Mouse (Mus musculus) liver, embryonic 14.5 days (tissue): ENCODE data around the gene Prdm16. TPM values are rescaled to one million over a fixed set of nuclear protein-coding genes. Genes with fewer than 3 reads are reported as not detected.

ENCODE experiments used
- ATAC-seq: fragments of 200-750 bp; cut with Nextera tagmentation; 2 replicates; pipeline ENCODE4 v1.8.0; 2017; ENCODE audit warnings: moderate number of reproducible peaks, mild to moderate bottlenecking, moderate library complexity; ENCODE audit not compliant: insufficient read depth
- DNase-seq, 3 experiments: peaks; one replicate each; pipeline ENCODE4 v3.0.0-alpha.2; 2012 to 2013; ENCODE audit warnings: low read depth in 3 of 3, low spot score in 3 of 3
- H3K27ac ChIP-seq: fragments of 300-500 bp; sonication (generic); 2 replicates; pipeline ENCODE4 v1.5.1; 2014; ENCODE audit warnings: moderate library complexity, mild to moderate bottlenecking, control low read depth, inconsistent platforms
- H3K27me3 ChIP-seq: fragments of 300-500 bp; sonication (generic); 2 replicates; pipeline ENCODE4 v1.6.1; 2014; ENCODE audit warnings: mild to moderate bottlenecking, low read length, moderate library complexity; ENCODE audit not compliant: control insufficient read depth, insufficient read depth
- H3K36me3 ChIP-seq: fragments of 300-500 bp; sonication (generic); replicated peaks from 2 replicates; pipeline ENCODE4 v1.6.1; 2014; ENCODE audit warnings: low read depth; ENCODE audit not compliant: control insufficient read depth, insufficient read depth
- H3K4me1 ChIP-seq, 2 experiments: fragments of 200-500 bp in 1 of 2; fragments of 300-500 bp in 1 of 2; sonication (generic) in 1 of 2; replicated peaks; 2 replicates each; pipeline ENCODE4 v1.6.1; 2012 to 2014; ENCODE audit warnings: antibody characterized with exemption in 1 of 2, inconsistent platforms in 1 of 2, low read length in 1 of 2; ENCODE audit not compliant: control insufficient read depth in 2 of 2, insufficient read depth in 2 of 2
- H3K4me2 ChIP-seq: fragments of 300-500 bp; sonication (generic); 2 replicates; pipeline ENCODE4 v1.6.1; 2014; ENCODE audit warnings: low read depth, mild to moderate bottlenecking, control low read depth, moderate library complexity
- H3K4me3 ChIP-seq, 2 experiments: fragments of 200-500 bp in 1 of 2; fragments of 300-500 bp in 1 of 2; sonication (generic) in 1 of 2; 2 replicates each; pipeline ENCODE4 v1.5.1; 2012 to 2014; ENCODE audit warnings: low read depth in 2 of 2, low read length in 2 of 2, mild to moderate bottlenecking in 2 of 2, control low read depth in 1 of 2, inconsistent platforms in 1 of 2, moderate library complexity in 1 of 2; ENCODE audit not compliant: insufficient read depth in 1 of 2
- H3K9ac ChIP-seq: fragments of 300-500 bp; sonication (generic); replicated peaks from 2 replicates; pipeline ENCODE4 v1.6.1; 2014; ENCODE audit warnings: mild to moderate bottlenecking, control low read depth, moderate library complexity
- H3K9me3 ChIP-seq: fragments of 300-500 bp; sonication (generic); 2 replicates; pipeline ENCODE4 v1.6.1; 2016; ENCODE audit warnings: low read length, mixed read lengths; ENCODE audit not compliant: control insufficient read depth
- CTCF ChIP-seq: IDR thresholded peaks from 2 replicates; pipeline ENCODE4 v1.5.1; 2016; ENCODE audit warnings: antibody characterized with exemption, low read depth, control low read depth
- EP300 ChIP-seq: IDR thresholded peaks from 2 replicates; pipeline ENCODE4 v1.6.1; 2016; ENCODE audit warnings: antibody characterized with exemption, low read depth
- WGBS: fragments of 180-500 bp; shearing (Covaris S2); extraction: QIAGEN DNeasy Blood & Tissue Kit; methylation state at CpG from one replicate; pipeline ENCODE4 v1.1.7; 2014; ENCODE audit not compliant: insufficient replicate concordance; 5-methylcytosine and 5-hydroxymethylcytosine counted together
- polyA plus RNA-seq, 2 experiments: library from polyadenylated mRNA; depleted of rRNA in 1 of 2; stranded (reverse) in 1 of 2; unstranded in 1 of 2; fragments of >200 nt; fragmentation: Nextera tagmentation in 1 of 2; extraction: Ambion mirVana in 1 of 2; gene quantifications; 2 replicates each; pipeline versions ENCODE4 v1.2.1 to v1.2.3; 2012 to 2014

The Prdm16 gene
- polyA plus RNA-seq, 2 experiments = 0.70 to 0.86 TPM

GRCm38 (mm10) chr4:154310576-154311262 lies 326.0 kb downstream of the Prdm16 start:
- Histone ChIP-seq H3K27me3 (no peaks in the 10 kb centered on the region), H3K27ac (no peak overlapping the region), H3K4me3 (no peak overlapping the region), H3K4me2 (no peak overlapping the region), H3K9ac (no peak overlapping the region), H3K36me3 (no peaks in the 10 kb centered on the region), H3K4me1 (no peaks in the 10 kb centered on the region), H3K9me3 (no peaks in the 10 kb centered on the region)
- ATAC-seq (no peak), DNase-seq (no peak)
- WGBS = 48% methylated on average over 9 of the region's 9 CpGs
- TF ChIP-seq CTCF = no peak
- no peak for TF ChIP-seq EP300

- TF ChIP-seq CTCF (no peak), EP300 (no peak)
- no peaks in the 10 kb centered on the region for H3K27me3 ChIP-seq
- no peak overlapping the region for H3K27ac ChIP-seq
- DNase-seq (no peak), ATAC-seq (no peak)
- H3K4me2 ChIP-seq = no peak overlapping the region
- H3K9ac ChIP-seq = no peak overlapping the region
- H3K9me3 ChIP-seq = no peaks in the 10 kb centered on the region
- H3K36me3 ChIP-seq = no peaks in the 10 kb centered on the region
- 37% methylated on average over 2 of the region's 2 CpGs for WGBS
- no peaks in the 10 kb centered on the region for H3K4me1 ChIP-seq
- no peak overlapping the region for H3K4me3 ChIP-seq
These were observed 327.5 kb downstream of the Prdm16 start for GRCm38 (mm10) chr4:154309131-154309530.

GRCm38 (mm10) chr4:154301466-154301881 lies 335.2 kb downstream of the Prdm16 start, which contains the start of gene Arhgef16:
Arhgef16 (minus strand) TSS chr4:154301676.
- peak in 1 of 3 experiments; percentile 17 for DNase-seq
- Histone ChIP-seq H3K4me1 (no peaks in the 10 kb centered on the region), H3K36me3 (no peaks in the 10 kb centered on the region), H3K9ac (no peak within 1 kb of the TSS), H3K27ac (no peak within 1 kb of the TSS), H3K27me3 (peaks cover 17% of the 10 kb centered on the region), H3K4me3 (no peak within 1 kb of the TSS), H3K9me3 (no peaks in the 10 kb centered on the region), H3K4me2 (no peak within 1 kb of the TSS)
- 15% methylated on average over 7 of the region's 7 CpGs for WGBS
- peak; percentile 90 for TF ChIP-seq CTCF
- no peak for TF ChIP-seq EP300
- ATAC-seq = peak; percentile 30; the same call in 1 of the 2 replicates

DNA sequence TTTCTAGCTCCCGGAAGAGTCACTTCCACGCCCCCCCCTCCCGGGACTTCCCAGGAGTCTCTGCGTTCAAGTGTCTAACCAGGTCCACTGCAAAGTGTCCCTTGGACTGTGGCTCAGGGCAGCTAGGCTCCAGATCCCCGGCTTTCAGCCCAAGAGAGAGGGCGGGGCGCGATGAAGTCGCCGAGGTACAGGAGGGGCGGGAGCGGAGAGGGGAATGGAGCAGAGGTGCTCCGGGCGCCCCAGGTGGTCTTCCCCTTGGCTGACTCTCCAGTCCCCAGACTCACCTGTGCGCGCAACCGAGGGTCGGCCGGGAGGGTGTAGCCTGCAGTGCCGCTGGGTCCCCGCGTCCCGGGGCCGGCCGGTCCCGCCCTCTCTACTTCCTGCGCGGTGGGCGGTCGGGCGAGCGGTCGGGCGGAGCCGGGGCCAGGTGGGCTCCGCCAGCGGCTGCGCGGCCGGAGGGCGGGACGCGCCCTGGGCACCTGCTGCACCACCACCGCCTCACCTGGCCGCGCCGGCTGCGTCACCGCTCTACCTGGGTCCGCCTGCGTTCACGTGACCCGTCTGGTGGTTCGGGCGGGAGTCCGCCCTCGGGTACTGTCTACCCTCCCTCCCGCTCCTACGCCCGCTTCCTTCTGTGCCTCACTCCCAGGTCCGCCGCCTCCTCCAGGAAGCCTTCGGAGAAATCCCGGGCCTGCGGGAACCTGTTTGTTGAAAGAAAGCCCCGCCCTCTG lies 337.0 kb downstream of the Prdm16 start:
- H3K9ac ChIP-seq = no peak overlapping the region
- H3K4me1 ChIP-seq = no peaks in the 10 kb centered on the region
- H3K4me2 ChIP-seq = peak overlapping the region; percentile 49
- no peaks in the 10 kb centered on the region for H3K9me3 ChIP-seq
- H3K36me3 ChIP-seq = no peaks in the 10 kb centered on the region
- DNase-seq = no peak
- WGBS = 2% methylated on average over 65 of the region's 66 CpGs
- H3K27me3 ChIP-seq = peaks cover 17% of the 10 kb centered on the region
- H3K4me3 ChIP-seq = peak overlapping the region; percentile 35 to 41
- H3K27ac ChIP-seq = no peak overlapping the region
- ATAC-seq = peak; percentile 34; the same call in 1 of the 2 replicates
- no peak for TF ChIP-seq CTCF
- TF ChIP-seq EP300 = no peak

DNA sequence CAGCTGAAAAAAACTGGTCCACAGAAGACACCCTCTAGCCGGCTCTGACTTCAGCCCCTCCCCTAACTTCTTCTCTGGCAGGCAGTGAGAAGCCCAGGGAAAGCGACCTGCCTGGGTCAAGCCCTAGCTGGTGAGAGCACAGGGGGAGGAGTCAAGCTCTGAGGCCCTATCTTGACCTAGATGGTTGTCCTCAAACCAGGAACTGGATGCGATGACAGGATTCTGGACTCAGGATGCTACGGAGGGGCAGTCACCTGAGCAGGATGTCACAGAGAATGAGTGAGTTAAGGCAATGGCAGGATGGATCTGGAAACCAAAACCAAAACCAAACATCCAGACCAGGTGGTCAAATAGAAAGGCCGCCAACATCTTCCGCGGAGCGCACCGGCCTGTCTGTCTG lies 338.9 kb downstream of the Prdm16 start:
- WGBS = 23% methylated on average over 9 of the region's 9 CpGs
- Histone ChIP-seq H3K4me3 (no peak overlapping the region), H3K9me3 (no peaks in the 10 kb centered on the region), H3K36me3 (no peaks in the 10 kb centered on the region), H3K4me1 (peaks cover 0 to 2% of the 10 kb centered on the region in 2 experiments; a peak in 1 of 4 replicates), H3K27ac (no peak overlapping the region), H3K27me3 (peaks cover 17% of the 10 kb centered on the region), H3K9ac (no peak overlapping the region), H3K4me2 (no peak overlapping the region)
- ATAC-seq = 0 out of 2 replicates have a peak, but pooled peaks have one; percentile 16
- no peak for DNase-seq
- TF ChIP-seq EP300 (no peak), CTCF (no peak)
